Mouse (Mus musculus) heart, postnatal 0 days (tissue): ENCODE measurements around the gene Cst6. TPM values are rescaled to one million over a fixed set of nuclear protein-coding genes. Genes with fewer than 3 reads are reported as not detected.
A peak's percentile ranks its signal among the peaks of the same experiment; 100 is the strongest.

Source experiments
- ATAC-seq: fragments of 200-750 bp; cut with Nextera tagmentation; 2 replicates; pipeline ENCODE4 v1.8.0; 2017; ENCODE audit warnings: low read depth, moderate number of reproducible peaks, moderate library complexity; ENCODE audit not compliant: insufficient read depth
- DNase-seq: peaks from one replicate; pipeline ENCODE4 v3.0.0-alpha.2; 2016; ENCODE audit warnings: low spot score
- H3K27ac ChIP-seq: fragments of 300-500 bp; sonication (generic); 2 replicates; pipeline ENCODE4 v1.5.1; 2014; ENCODE audit warnings: low read depth, mild to moderate bottlenecking
- H3K27me3 ChIP-seq: fragments of 300-500 bp; sonication (generic); 2 replicates; pipeline ENCODE4 v1.6.1; 2014; ENCODE audit warnings: low read length, mixed read lengths; ENCODE audit not compliant: control insufficient read depth, insufficient read depth
- H3K36me3 ChIP-seq: fragments of 300-500 bp; sonication (generic); replicated peaks from 2 replicates; pipeline ENCODE4 v1.6.1; 2014; ENCODE audit warnings: low read length, mixed read lengths; ENCODE audit not compliant: control insufficient read depth, insufficient read depth
- H3K4me1 ChIP-seq: fragments of 300-500 bp; sonication (generic); 2 replicates; pipeline ENCODE4 v1.6.1; 2014; ENCODE audit warnings: antibody characterized with exemption; ENCODE audit not compliant: control insufficient read depth, insufficient read depth
- H3K4me2 ChIP-seq: fragments of 300-500 bp; sonication (generic); 2 replicates; pipeline ENCODE4 v1.6.1; 2014; ENCODE audit warnings: low read depth, mild to moderate bottlenecking, low read length, moderate library complexity
- H3K4me3 ChIP-seq: fragments of 300-500 bp; sonication (generic); 2 replicates; pipeline ENCODE4 v1.5.1; 2014; ENCODE audit warnings: low read depth, low read length
- H3K9ac ChIP-seq: fragments of 300-500 bp; sonication (generic); replicated peaks from 2 replicates; pipeline ENCODE4 v1.6.1; 2014; ENCODE audit warnings: low read depth, low read length, mixed read lengths
- H3K9me3 ChIP-seq: fragments of 300-500 bp; sonication (generic); replicated peaks from 2 replicates; pipeline ENCODE4 v1.6.1; 2016; ENCODE audit warnings: low read length; ENCODE audit not compliant: control insufficient read depth
- CTCF ChIP-seq: IDR thresholded peaks from 2 replicates; pipeline ENCODE4 v1.5.1; 2016; ENCODE audit warnings: antibody characterized with exemption, control low read depth, low read depth
- EP300 ChIP-seq: IDR thresholded peaks from 2 replicates; pipeline ENCODE4 v1.6.1; 2016; ENCODE audit warnings: antibody characterized with exemption, low read depth
- WGBS: fragments of 180-500 bp; shearing (Covaris S2); extraction: QIAGEN DNeasy Blood & Tissue Kit; methylation state at CpG from one replicate; pipeline ENCODE4 v1.1.7; 2014; 5-methylcytosine and 5-hydroxymethylcytosine counted together
- polyA plus RNA-seq: library from polyadenylated mRNA; unstranded; fragments of >200 nt; fragmentation: Nextera tagmentation; extraction: Ambion mirVana; gene quantifications from 2 replicates; pipeline ENCODE4 v1.2.1, GENCODE M21; 2015
- total RNA-seq: library from RNA; depleted of rRNA; stranded (reverse); fragments of >200 nt; gene quantifications from 2 replicates; pipeline ENCODE4 v1.2.3, GENCODE M21; 2014; ENCODE audit warnings: low replicate concordance; rRNA removed

The Cst6 gene
- total and polyA plus RNA-seq, 2 experiments from 2014 or later, result 0.99 to 2.3 TPM

DNA sequence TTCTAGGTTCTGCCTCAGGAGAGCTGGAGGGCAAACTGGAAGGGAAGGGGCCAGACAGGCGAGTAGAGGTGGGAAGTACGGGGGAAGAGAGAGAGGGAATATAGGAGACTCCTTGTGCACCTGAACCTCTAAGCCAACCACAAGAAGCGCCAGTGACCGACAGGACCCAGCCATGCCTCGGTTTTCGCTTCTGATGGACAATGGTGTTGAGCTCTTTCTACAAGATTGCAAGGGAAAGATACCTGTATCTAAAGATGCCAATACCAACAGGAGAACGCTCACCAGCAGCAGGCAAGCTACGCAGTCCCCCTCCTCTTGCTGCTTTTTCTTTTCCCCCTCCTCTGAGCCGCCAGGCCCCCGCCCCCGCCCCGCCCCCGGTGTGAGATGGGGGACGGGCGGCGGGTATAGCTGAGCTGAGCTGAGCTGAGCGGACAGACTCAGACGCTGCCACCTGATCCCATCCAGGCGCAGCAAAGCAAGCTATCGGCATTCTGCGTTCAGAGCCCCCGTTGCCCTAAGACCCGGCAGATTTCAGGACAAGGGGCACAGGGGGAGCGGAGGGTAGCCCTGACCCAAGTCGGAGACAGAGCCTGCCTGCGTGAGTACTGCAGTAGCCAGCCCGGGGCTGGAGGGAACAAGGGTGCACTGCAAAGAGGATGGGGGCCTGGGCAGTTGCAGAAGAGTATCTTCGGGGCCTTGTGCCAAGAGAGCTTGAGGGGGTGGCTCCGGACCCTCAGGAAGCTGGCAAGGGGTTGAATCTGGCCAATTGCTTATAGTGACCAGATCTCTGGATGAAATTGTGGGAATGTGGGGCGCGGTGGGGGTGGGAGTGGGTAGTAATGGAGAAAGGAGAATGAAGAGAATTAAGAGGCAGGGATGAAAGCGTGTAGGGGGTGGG, 51.2 kb downstream of the Cst6 start, which contains the start of gene Gal3st3:
TSS of gene Gal3st3 (plus strand) at position 429 of the 898 bp plus-strand sequence.
- 9% methylated on average over 31 of the region's 32 CpGs for WGBS
- Histone ChIP-seq H3K36me3 (peaks cover 8% of the 10 kb centered on the region), H3K4me3 (peak within 1 kb of the TSS; percentile 41), H3K4me1 (peaks cover 30% of the 10 kb centered on the region), H3K4me2 (peak within 1 kb of the TSS; percentile 80), H3K27ac (no peak within 1 kb of the TSS), H3K9ac (peak within 1 kb of the TSS; percentile 56), H3K9me3 (no peaks in the 10 kb centered on the region), H3K27me3 (no peaks in the 10 kb centered on the region)
- ATAC-seq (no peak), DNase-seq (no peak)
- no peak for TF ChIP-seq EP300
- no peak for TF ChIP-seq CTCF

DNA sequence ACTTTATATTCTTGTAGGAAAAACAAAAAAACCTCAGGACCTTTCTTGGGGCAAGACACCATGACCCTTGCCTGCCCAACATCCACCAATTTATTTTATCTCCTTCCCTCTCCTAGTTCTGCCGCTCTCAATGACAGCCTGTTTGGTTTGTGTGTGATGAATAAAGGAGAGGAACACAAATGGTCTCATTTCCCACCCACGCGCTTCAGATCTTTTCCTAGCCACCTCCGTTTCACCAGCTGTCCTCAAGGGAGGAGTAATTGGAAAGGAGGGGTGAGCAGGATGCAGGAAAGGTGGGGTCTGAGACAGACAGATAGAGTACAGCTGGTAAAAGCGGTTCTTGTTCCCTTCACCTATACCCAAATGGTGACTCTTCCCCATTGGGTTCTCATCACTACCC, 52.7 kb downstream of the Cst6 start:
- Histone ChIP-seq H3K36me3 (peaks cover 22% of the 10 kb centered on the region), H3K4me2 (no peak overlapping the region), H3K4me1 (peaks cover 30% of the 10 kb centered on the region), H3K9ac (no peak overlapping the region), H3K4me3 (no peak overlapping the region), H3K9me3 (no peaks in the 10 kb centered on the region), H3K27ac (no peak overlapping the region), H3K27me3 (no peaks in the 10 kb centered on the region)
- DNase-seq, result no peak
- no peak for ATAC-seq
- TF ChIP-seq EP300, result no peak
- TF ChIP-seq CTCF, result no peak
- WGBS, result 67% methylated on average over 5 of the region's 5 CpGs

DNA sequence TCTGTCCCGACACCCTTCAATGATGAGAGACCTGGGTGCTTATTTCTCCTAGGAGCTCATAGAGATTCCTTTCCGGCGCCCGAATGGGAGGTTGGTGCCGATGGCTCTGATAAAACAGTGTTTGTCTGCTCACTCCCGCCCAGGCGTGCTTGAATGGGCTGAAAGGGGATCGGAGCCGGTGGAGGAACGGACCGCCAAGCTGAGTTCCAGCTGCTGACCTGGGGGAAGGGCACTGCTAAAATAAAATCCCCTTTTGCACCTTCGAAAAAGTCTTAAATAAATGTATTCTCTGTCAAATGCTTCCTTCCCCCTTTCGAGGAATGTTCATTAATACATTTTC, 53.7 kb downstream of the Cst6 start:
- Histone ChIP-seq H3K4me1 (peaks cover 30% of the 10 kb centered on the region), H3K27me3 (no peaks in the 10 kb centered on the region), H3K4me3 (peak overlapping the region; percentile 91), H3K9ac (peak overlapping the region; percentile 61), H3K36me3 (peaks cover 31% of the 10 kb centered on the region), H3K9me3 (no peaks in the 10 kb centered on the region), H3K27ac (peak overlapping the region; percentile 89), H3K4me2 (peak overlapping the region; percentile 90)
- DNase-seq, result no peak
- peak; percentile 11; the same call in 1 of the 2 replicates for TF ChIP-seq EP300
- no peak for TF ChIP-seq CTCF
- WGBS, result 5% methylated on average over 13 of the region's 13 CpGs
- ATAC-seq, result peak; percentile 24; the same call in 1 of the 2 replicates

DNA sequence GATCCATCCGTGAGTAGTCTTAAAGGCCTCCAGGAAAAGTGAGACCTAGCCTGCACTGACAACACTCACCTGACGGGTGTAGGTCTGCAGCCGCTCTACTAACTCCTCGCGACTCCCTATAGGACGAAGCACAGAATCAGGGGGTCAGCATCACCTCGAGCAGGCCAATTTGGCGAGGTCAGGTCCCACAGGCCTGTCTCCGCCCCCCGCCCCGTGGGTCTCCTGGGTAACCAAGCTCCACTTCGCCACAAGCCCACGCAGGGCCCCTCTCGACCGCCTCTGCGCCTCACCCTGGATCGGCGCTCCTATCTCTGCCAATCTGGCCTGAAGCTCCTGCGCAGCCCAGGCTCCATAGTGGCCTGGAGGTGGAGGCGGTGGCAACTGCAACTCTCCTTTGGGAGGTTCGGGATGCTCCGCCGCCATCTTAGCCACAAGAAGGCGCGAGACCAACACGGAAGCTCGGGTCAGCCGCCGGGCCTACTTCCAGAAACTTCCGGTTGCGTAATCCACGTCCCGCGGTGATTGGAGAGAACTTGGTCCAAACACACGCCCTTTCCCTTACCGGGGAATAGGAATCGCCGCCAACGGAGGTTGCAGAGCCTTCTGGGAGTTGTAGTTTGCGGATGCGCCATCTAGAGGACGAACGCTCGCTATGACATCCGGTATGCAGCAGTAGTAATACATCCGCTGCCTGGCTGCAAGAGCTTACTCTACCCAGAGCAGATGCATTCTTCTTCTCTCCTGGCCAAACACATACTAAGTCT, 54.2 kb downstream of the Cst6 start, which contains the start of gene Sf3b2:
TSS of gene Sf3b2 (minus strand) at position 484 of the 764 bp plus-strand sequence.
- TF ChIP-seq CTCF, result peak; percentile 76
- peak; percentile 59; the same call in 1 of the 2 replicates for TF ChIP-seq EP300
- WGBS, result under 1% methylated on average over 46 of the region's 46 CpGs
- Histone ChIP-seq H3K9me3 (no peaks in the 10 kb centered on the region), H3K27me3 (no peaks in the 10 kb centered on the region), H3K9ac (peak within 1 kb of the TSS; percentile 73), H3K4me3 (peak within 1 kb of the TSS; percentile 91), H3K4me2 (peak within 1 kb of the TSS; percentile 90), H3K27ac (peak within 1 kb of the TSS; percentile 89), H3K4me1 (peaks cover 30% of the 10 kb centered on the region), H3K36me3 (peaks cover 36% of the 10 kb centered on the region)
- ATAC-seq (peak; percentile 96), DNase-seq (peak; percentile 100)

Other genes starting within 250 kb of the Cst6 start
- 384 and 424 TPM in 2 replicates for gene Rab1b, start 242.5 kb downstream of the Cst6 start, total RNA-seq
- gene Rab1b, start 242.5 kb downstream of the Cst6 start, polyA plus RNA-seq, result 230 and 231 TPM in 2 replicates
- 44.5 and 70.8 TPM in 2 replicates for gene Klc2, start 231.0 kb downstream of the Cst6 start, total RNA-seq
- 17.5 and 19.0 TPM in 2 replicates for gene Klc2, start 231.0 kb downstream of the Cst6 start, polyA plus RNA-seq
- 11.3 and 45.7 TPM in 2 replicates for gene Pacs1, start 76.5 kb downstream of the Cst6 start, total RNA-seq
- 7.2 and 7.4 TPM in 2 replicates for gene Pacs1, start 76.5 kb downstream of the Cst6 start, polyA plus RNA-seq
- gene Sf3b2, start 54.1 kb downstream of the Cst6 start, total RNA-seq, result 132 and 175 TPM in 2 replicates
- 158 and 159 TPM in 2 replicates for gene Sf3b2, start 54.1 kb downstream of the Cst6 start, polyA plus RNA-seq
- gene Gal3st3, start 51.2 kb downstream of the Cst6 start, total RNA-seq, result 4.0 and 13.3 TPM in 2 replicates
- 5.1 and 6.8 TPM in 2 replicates for gene Gal3st3, start 51.2 kb downstream of the Cst6 start, polyA plus RNA-seq
- not detected in 2 replicates for gene Catsper1, start 13.8 kb downstream of the Cst6 start, total RNA-seq
- gene Catsper1, start 13.8 kb downstream of the Cst6 start, polyA plus RNA-seq, result not detected in 2 replicates
- 37.9 and 40.6 TPM in 2 replicates for gene Eif1ad, start 17.2 kb upstream of the Cst6 start, total RNA-seq
- gene Eif1ad, start 17.2 kb upstream of the Cst6 start, polyA plus RNA-seq, result 33.5 and 37.5 TPM in 2 replicates
- 120 and 143 TPM in 2 replicates for gene Banf1, start 17.6 kb upstream of the Cst6 start, total RNA-seq
- 340 and 356 TPM in 2 replicates for gene Banf1, start 17.6 kb upstream of the Cst6 start, polyA plus RNA-seq
- gene Sart1, start 39.1 kb upstream of the Cst6 start, total RNA-seq, result 4.4 and 39.0 TPM in 2 replicates
- gene Sart1, start 39.1 kb upstream of the Cst6 start, polyA plus RNA-seq, result 26.4 and 26.9 TPM in 2 replicates
- gene Tsga10ip, start 53.0 kb upstream of the Cst6 start, total RNA-seq, result 0.31 and 3.5 TPM in 2 replicates
- gene Tsga10ip, start 53.0 kb upstream of the Cst6 start, polyA plus RNA-seq, result 2.5 and 3.5 TPM in 2 replicates
- gene Drap1, start 75.4 kb upstream of the Cst6 start, total RNA-seq, result 169 and 171 TPM in 2 replicates
- 328 and 338 TPM in 2 replicates for gene Drap1, start 75.4 kb upstream of the Cst6 start, polyA plus RNA-seq
- 47.4 and 59.1 TPM in 2 replicates for gene AI837181, start 75.6 kb upstream of the Cst6 start, total RNA-seq
- 38.1 and 40.5 TPM in 2 replicates for gene AI837181, start 75.6 kb upstream of the Cst6 start, polyA plus RNA-seq
- not detected in 2 replicates for gene Fosl1, start 98.0 kb upstream of the Cst6 start, total RNA-seq
- gene Fosl1, start 98.0 kb upstream of the Cst6 start, polyA plus RNA-seq, result 0.12 TPM in 1 of 2 replicates, not detected in the other
- gene Ccdc85b, start 108.3 kb upstream of the Cst6 start, total RNA-seq, result 9.2 and 11.3 TPM in 2 replicates
- gene Ccdc85b, start 108.3 kb upstream of the Cst6 start, polyA plus RNA-seq, result 10.2 and 10.6 TPM in 2 replicates
- gene Fibp, start 111.0 kb upstream of the Cst6 start, total RNA-seq, result 81.6 and 86.4 TPM in 2 replicates
- gene Fibp, start 111.0 kb upstream of the Cst6 start, polyA plus RNA-seq, result 142 and 146 TPM in 2 replicates
- not detected in 2 replicates for gene Ctsw, start 118.9 kb upstream of the Cst6 start, total RNA-seq
- 0.42 and 0.73 TPM in 2 replicates for gene Ctsw, start 118.9 kb upstream of the Cst6 start, polyA plus RNA-seq
- 46.8 and 52.7 TPM in 2 replicates for gene Efemp2, start 124.4 kb upstream of the Cst6 start, total RNA-seq
- gene Efemp2, start 124.4 kb upstream of the Cst6 start, polyA plus RNA-seq, result 32.2 and 34.1 TPM in 2 replicates
- 45.8 and 62.4 TPM in 2 replicates for gene Mus81, start 138.8 kb upstream of the Cst6 start, total RNA-seq
- 35.8 and 36.8 TPM in 2 replicates for gene Mus81, start 138.8 kb upstream of the Cst6 start, polyA plus RNA-seq
- 448 and 685 TPM in 2 replicates for gene Cfl1, start 140.9 kb upstream of the Cst6 start, total RNA-seq
- 948 and 963 TPM in 2 replicates for gene Cfl1, start 140.9 kb upstream of the Cst6 start, polyA plus RNA-seq
- gene 1700020D05Rik, start 154.2 kb upstream of the Cst6 start, total RNA-seq, result not detected in 2 replicates
- gene 1700020D05Rik, start 154.2 kb upstream of the Cst6 start, polyA plus RNA-seq, result not detected in 2 replicates
- 8.6 and 22.6 TPM in 2 replicates for gene Snx32, start 161.0 kb upstream of the Cst6 start, total RNA-seq
- gene Snx32, start 161.0 kb upstream of the Cst6 start, polyA plus RNA-seq, result 9.1 and 9.3 TPM in 2 replicates
- gene Ovol1, start 211.1 kb upstream of the Cst6 start, total RNA-seq, result not detected in 2 replicates
- 0.05 TPM in 1 of 2 replicates, not detected in the other for gene Ovol1, start 211.1 kb upstream of the Cst6 start, polyA plus RNA-seq
- gene Ap5b1, start 218.5 kb upstream of the Cst6 start, total RNA-seq, result 5.8 and 12.9 TPM in 2 replicates
- 1.7 and 2.0 TPM in 2 replicates for gene Ap5b1, start 218.5 kb upstream of the Cst6 start, polyA plus RNA-seq